Mouse (Mus musculus): Measurements from ENCODE around the gene Map3k9. TPM values are rescaled to one million over a fixed set of nuclear protein-coding genes. Genes with fewer than 3 reads are reported as not detected.

Gene Map3k9
- polyA plus RNA-seq, 1 experiment, result 3.3 TPM

DNA sequence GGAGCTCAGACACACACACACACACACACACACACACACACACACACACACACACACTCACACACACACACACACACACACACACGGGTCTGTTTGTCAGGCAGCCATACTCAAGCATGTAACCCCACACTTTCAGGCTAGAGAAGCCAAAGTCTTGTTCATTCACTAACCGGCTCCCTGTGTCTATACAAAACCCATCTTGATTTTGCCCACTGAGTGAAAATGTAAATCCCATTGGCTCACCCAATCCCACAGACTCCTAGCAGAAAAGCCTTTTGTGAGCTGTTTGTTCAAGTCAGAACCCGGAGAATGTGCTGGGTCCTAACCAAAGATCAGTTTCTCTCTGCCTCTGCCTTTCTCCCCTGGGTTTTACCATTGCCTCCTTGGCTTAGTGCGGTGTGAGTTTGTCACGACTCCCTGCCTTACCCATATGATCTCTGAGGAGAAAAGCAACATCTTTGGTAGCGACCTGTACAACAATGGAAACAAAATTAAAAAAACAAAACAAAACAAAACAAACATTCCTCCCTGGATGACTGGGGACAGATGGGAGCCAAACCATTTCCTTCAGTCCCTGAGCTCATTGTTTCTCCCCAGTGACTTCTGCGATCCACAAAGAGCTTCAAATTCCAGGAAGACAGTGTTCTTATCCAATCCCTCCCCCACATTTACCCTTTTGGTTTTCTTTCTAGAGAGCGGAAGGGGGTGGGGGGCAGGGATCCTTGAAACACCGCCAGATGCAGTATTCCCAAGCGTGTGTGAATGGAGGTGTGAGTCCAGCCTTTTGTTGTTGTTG lies 35.6 kb upstream of the Map3k9 start:
- Histone ChIP-seq H3K4me3 (ENCODE audit: control insufficient read depth, low read depth, low read length) (peak overlapping the region; percentile 8; the same call in 1 of the 2 replicates), H3K27ac (ENCODE audit: control insufficient read depth, insufficient read depth, low read depth, low read length) (peak overlapping the region; percentile 42), H3K4me1 (ENCODE audit: control insufficient read depth, insufficient read depth, low read length) (peaks cover 6% of the 10 kb centered on the region; the same call in 1 of the 2 replicates), H3K27me3 (ENCODE audit: control insufficient read depth, insufficient read depth, low read length) (no peaks in the 10 kb centered on the region), H3K36me3 (ENCODE audit: control insufficient read depth, insufficient read depth, low read length) (no peaks in the 10 kb centered on the region)
- no peak for TF ChIP-seq CTCF (IDR thresholded peaks at IDR 0.05; ENCODE audit: control insufficient read depth, insufficient read depth, insufficient replicate concordance, low read depth, low read length)
- TF ChIP-seq POLR2A (IDR thresholded peaks at IDR 0.05; ENCODE audit: control insufficient read depth, low read depth, low read length), result no peak

DNA sequence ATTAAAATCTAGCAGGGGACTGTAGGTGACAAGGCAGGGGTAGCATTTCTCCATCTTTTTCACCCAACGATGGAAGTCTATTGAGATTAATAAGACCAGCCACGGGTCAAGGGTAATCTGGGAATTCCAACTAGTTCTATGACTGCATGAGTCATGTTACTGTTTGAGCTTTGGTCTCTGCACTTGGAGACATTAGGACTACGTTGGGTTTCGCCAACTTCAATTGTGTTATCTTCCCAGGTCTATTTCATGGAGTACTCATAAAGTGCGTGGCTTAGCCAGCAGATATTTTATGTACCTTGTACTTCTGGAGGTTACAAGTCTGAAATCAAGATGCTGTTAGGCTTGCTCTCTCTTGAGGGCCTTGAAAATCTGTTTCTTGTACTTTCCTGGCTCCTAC lies 33.8 kb upstream of the Map3k9 start:
- Histone ChIP-seq H3K36me3 (ENCODE audit: control insufficient read depth, insufficient read depth, low read length) (no peaks in the 10 kb centered on the region), H3K4me1 (ENCODE audit: control insufficient read depth, insufficient read depth, low read length) (peaks cover 6% of the 10 kb centered on the region; the same call in 1 of the 2 replicates), H3K4me3 (ENCODE audit: control insufficient read depth, low read depth, low read length) (no peak overlapping the region), H3K27me3 (ENCODE audit: control insufficient read depth, insufficient read depth, low read length) (no peaks in the 10 kb centered on the region), H3K27ac (ENCODE audit: control insufficient read depth, insufficient read depth, low read depth, low read length) (no peak overlapping the region)
- TF ChIP-seq POLR2A (IDR thresholded peaks at IDR 0.05; ENCODE audit: control insufficient read depth, low read depth, low read length), result no peak
- no peak for TF ChIP-seq CTCF (IDR thresholded peaks at IDR 0.05; ENCODE audit: control insufficient read depth, insufficient read depth, insufficient replicate concordance, low read depth, low read length)

DNA sequence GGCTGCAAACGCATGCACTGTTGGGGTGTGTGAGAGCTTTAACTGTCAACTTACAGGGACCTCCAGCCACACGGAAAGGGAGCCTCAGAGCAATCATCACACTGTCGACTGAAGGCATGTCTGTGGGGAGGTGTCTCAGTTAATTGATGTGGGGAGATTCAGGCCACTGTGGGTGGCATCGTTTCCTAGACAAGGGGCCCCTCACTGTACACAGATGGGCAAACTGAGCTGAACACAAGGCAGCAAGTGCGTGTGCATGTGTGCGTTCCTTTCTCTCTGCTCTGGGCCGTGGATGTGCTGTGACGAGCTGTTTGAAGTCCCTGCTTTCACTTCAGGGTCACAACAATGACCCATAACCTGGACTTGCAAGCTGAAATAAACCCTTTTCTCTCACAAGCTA lies 29.4 kb upstream of the Map3k9 start:
- Histone ChIP-seq H3K27ac (ENCODE audit: control insufficient read depth, insufficient read depth, low read depth, low read length) (no peak overlapping the region), H3K27me3 (ENCODE audit: control insufficient read depth, insufficient read depth, low read length) (no peaks in the 10 kb centered on the region), H3K4me3 (ENCODE audit: control insufficient read depth, low read depth, low read length) (no peak overlapping the region), H3K36me3 (ENCODE audit: control insufficient read depth, insufficient read depth, low read length) (no peaks in the 10 kb centered on the region), H3K4me1 (ENCODE audit: control insufficient read depth, insufficient read depth, low read length) (peaks cover 12% of the 10 kb centered on the region)
- no peak for TF ChIP-seq POLR2A (IDR thresholded peaks at IDR 0.05; ENCODE audit: control insufficient read depth, low read depth, low read length)
- TF ChIP-seq CTCF (IDR thresholded peaks at IDR 0.05; ENCODE audit: control insufficient read depth, insufficient read depth, insufficient replicate concordance, low read depth, low read length), result no peak

DNA sequence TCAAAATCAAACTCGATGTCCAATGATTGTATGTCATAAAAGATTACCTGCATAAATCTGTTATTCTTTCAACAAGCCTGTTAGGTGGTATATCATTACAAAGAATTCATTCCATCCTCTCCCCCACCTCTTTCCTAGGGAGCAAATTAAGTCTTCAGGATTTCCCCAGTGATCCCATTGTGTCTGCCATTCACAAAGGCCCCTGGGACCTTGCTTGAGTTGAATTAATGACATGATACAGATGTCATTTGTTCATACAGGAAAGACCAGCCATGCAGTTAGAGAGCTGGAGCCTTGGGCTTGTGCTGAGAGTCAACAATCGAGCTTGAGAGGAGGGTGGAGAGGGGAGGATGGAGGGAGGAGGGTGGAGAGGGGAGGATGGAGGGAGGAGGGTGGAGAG lies 27.6 kb upstream of the Map3k9 start:
- Histone ChIP-seq H3K4me3 (ENCODE audit: control insufficient read depth, low read depth, low read length) (no peak overlapping the region), H3K27ac (ENCODE audit: control insufficient read depth, insufficient read depth, low read depth, low read length) (no peak overlapping the region), H3K4me1 (ENCODE audit: control insufficient read depth, insufficient read depth, low read length) (peaks cover 12% of the 10 kb centered on the region), H3K36me3 (ENCODE audit: control insufficient read depth, insufficient read depth, low read length) (no peaks in the 10 kb centered on the region), H3K27me3 (ENCODE audit: control insufficient read depth, insufficient read depth, low read length) (no peaks in the 10 kb centered on the region)
- no peak for TF ChIP-seq CTCF (IDR thresholded peaks at IDR 0.05; ENCODE audit: control insufficient read depth, insufficient read depth, insufficient replicate concordance, low read depth, low read length)
- no peak for TF ChIP-seq POLR2A (IDR thresholded peaks at IDR 0.05; ENCODE audit: control insufficient read depth, low read depth, low read length)

DNA sequence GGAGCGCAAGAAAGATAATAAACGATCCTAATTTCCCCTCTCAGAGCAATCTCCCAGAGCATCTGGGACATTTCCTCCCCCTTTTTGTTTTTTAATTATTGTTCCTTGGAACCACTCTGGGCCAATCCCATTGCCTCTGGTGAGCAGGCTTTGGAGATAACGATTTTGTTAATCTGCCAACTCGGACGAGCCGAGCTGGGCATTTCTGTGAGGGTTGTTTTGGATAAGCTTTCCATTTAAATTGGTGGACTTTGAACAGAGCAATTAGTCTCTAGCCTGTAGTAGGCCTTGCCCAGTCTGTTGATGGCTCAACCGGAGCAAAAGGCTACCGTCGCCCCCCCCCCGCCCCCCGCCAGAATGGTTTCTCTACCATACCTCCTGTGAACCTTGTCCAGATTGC lies 27.0 kb upstream of the Map3k9 start:
- TF ChIP-seq POLR2A (IDR thresholded peaks at IDR 0.05; ENCODE audit: control insufficient read depth, low read depth, low read length), result no peak
- no peak for TF ChIP-seq CTCF (IDR thresholded peaks at IDR 0.05; ENCODE audit: control insufficient read depth, insufficient read depth, insufficient replicate concordance, low read depth, low read length)
- Histone ChIP-seq H3K27me3 (ENCODE audit: control insufficient read depth, insufficient read depth, low read length) (no peaks in the 10 kb centered on the region), H3K27ac (ENCODE audit: control insufficient read depth, insufficient read depth, low read depth, low read length) (no peak overlapping the region), H3K36me3 (ENCODE audit: control insufficient read depth, insufficient read depth, low read length) (no peaks in the 10 kb centered on the region), H3K4me1 (ENCODE audit: control insufficient read depth, insufficient read depth, low read length) (peaks cover 12% of the 10 kb centered on the region), H3K4me3 (ENCODE audit: control insufficient read depth, low read depth, low read length) (no peak overlapping the region)

DNA sequence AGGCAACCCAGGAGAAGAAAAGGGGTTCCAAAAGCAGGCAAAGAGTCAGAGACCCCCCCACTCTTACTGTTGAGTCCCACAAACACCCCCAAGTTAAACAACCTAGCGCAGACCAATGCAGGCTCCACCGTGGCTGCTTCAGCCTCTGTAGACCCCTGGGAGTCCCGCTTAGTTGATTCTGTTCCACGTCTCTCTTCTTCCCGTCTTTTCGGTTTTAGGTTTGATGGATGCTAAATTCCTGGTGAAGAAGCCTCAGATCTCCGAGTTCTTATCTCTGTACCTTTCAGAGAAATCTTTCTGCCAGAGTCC lies 26.5 kb upstream of the Map3k9 start:
- Histone ChIP-seq H3K4me1 (ENCODE audit: control insufficient read depth, insufficient read depth, low read length) (peaks cover 12% of the 10 kb centered on the region), H3K27me3 (ENCODE audit: control insufficient read depth, insufficient read depth, low read length) (no peaks in the 10 kb centered on the region), H3K36me3 (ENCODE audit: control insufficient read depth, insufficient read depth, low read length) (no peaks in the 10 kb centered on the region), H3K27ac (ENCODE audit: control insufficient read depth, insufficient read depth, low read depth, low read length) (peak overlapping the region; percentile 73), H3K4me3 (ENCODE audit: control insufficient read depth, low read depth, low read length) (peak overlapping the region; percentile 64)
- TF ChIP-seq CTCF (IDR thresholded peaks at IDR 0.05; ENCODE audit: control insufficient read depth, insufficient read depth, insufficient replicate concordance, low read depth, low read length) (no peak), POLR2A (IDR thresholded peaks at IDR 0.05; ENCODE audit: control insufficient read depth, low read depth, low read length) (no peak)

DNA sequence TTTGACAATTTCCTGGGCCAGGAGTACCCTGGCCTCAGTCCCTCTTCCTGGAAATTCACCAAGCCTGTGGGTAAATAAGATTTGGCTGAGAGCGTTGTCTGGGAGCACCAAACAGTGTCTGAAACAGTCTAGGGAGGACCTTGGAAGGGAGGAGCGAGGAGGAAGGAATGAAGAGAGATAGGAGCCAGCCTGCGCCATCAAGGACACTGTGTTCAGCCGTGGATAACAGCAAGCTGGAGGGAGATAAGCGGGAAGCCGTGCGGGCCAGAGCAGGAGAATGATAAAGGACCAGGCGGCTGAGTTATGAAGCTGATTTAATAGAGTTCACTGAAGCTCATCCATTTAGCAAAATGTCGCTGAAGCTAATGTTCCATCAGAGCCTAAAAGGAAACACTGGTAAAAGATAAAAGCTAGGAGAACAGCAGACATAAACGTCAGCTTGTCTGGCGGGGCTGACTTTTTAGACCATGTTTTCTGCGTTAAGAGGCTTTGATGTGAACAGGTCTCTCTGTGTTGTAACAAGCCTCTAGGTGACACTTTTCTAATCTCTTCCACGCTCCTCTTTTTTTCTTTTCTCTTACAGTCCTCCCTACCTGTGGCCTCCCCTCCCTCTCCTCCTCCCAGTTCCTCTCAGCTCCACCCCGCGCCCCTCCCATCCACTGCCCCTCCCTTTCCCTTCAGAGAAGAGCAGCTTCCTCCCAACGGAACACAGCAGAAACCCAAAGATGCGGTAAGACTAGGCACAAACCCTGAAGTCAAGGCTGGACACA lies 26.0 kb upstream of the Map3k9 start:
- no peak for TF ChIP-seq CTCF (IDR thresholded peaks at IDR 0.05; ENCODE audit: control insufficient read depth, insufficient read depth, insufficient replicate concordance, low read depth, low read length)
- TF ChIP-seq POLR2A (IDR thresholded peaks at IDR 0.05; ENCODE audit: control insufficient read depth, low read depth, low read length), result no peak
- Histone ChIP-seq H3K27ac (ENCODE audit: control insufficient read depth, insufficient read depth, low read depth, low read length) (peak overlapping the region; percentile 73), H3K4me3 (ENCODE audit: control insufficient read depth, low read depth, low read length) (peak overlapping the region; percentile 64), H3K27me3 (ENCODE audit: control insufficient read depth, insufficient read depth, low read length) (no peaks in the 10 kb centered on the region), H3K4me1 (ENCODE audit: control insufficient read depth, insufficient read depth, low read length) (peaks cover 12% of the 10 kb centered on the region), H3K36me3 (ENCODE audit: control insufficient read depth, insufficient read depth, low read length) (no peaks in the 10 kb centered on the region)
